Mouse (Mus musculus) right cerebral cortex, postnatal 36 days (tissue): ENCODE data around the gene S100a3.

Experiments used
- DNase-seq, 2 experiments: peaks; one replicate each; pipeline ENCODE4 v3.0.0; 2022; ENCODE audit warnings: low spot score in 2 of 2, mixed read lengths in 1 of 2

S100a3 gene

DNA sequence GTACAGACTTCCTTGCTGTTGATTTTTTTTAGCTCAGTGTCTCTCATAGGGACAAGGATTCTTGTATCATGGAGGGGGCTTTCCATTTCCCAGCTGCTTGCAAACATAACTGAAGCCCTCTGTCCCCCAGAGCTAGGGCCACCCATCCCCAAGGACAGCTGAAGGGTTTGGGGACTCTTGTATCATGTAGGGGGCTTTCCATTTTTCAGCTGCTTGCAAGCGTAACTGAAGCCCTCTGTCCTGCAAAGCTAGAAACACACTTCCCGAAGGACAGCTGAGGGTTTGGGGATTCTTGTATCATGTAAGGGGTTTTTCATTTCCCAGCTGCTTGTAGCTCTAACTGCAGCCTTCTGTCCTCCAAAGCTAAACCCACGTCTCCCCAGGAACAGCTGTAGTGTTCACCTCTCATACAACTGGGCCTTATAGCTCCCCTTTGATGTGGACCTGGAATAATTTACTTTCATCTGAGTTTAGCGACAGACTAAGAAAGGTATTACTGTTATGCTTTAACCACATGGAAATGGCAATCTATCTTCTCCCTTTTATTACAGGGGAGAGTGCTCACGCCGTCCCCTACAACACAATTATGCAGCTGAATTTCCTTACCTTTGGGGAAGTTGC lies at the start of gene S100a3:
S100a3 (plus strand) TSS at position 571 of the 621 bp plus-strand sequence.
- no peak for DNase-seq

DNA sequence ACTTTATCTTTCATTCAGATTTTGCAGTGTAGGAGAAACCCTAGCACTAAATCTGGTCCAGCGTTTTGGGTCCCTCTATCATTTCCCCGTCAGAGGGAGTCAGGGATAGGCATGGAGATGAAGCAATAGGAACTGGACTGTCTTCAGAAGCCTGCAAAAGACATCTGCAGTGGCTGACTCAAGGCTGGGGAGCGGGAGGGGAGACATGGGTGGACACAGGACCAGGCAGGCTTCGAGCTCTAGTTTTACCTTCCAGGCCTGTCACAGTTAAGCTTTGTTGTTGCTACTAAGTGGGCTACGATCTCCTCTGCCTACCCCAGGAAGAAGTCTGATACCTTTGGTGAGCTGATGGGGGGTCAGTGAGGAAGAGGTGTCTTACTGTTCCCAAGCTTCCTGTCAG lies 48.1 kb upstream of the S100a3 start:
- no peak for DNase-seq

DNA sequence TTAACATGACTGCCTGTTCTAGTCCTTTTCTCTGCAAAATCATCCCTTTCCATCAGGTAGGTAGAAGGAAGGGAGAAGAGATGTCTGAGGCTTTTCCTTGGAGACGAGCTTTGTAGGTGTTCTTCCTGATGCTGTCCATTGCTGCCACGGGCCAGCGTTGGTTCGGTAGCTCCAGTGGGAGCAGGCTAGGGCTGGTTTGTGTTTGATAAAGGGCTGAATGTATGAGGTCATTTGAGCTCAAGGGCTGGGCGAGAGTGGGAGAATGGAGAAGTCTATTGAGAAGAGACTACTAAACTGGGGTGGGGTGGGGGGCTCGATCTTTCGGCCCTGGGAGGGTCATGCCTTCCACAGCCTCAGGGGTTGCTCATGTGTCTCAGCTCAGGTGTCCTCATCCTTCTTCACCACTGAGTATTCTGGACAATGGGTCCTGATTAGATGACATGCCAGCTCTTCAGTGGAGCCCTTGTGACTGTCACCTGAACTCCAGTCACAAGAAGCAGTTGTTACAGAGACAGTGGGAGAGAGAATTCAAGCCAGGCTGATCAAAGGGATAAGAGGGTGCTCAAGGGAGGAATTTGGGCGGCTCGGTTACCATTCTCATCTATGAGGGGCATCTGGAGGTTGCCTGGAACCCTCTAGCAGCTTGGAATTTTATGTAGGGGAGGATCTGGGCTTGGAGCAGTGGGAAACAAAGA lies 47.3 kb upstream of the S100a3 start:
- DNase-seq, result no peak

DNA sequence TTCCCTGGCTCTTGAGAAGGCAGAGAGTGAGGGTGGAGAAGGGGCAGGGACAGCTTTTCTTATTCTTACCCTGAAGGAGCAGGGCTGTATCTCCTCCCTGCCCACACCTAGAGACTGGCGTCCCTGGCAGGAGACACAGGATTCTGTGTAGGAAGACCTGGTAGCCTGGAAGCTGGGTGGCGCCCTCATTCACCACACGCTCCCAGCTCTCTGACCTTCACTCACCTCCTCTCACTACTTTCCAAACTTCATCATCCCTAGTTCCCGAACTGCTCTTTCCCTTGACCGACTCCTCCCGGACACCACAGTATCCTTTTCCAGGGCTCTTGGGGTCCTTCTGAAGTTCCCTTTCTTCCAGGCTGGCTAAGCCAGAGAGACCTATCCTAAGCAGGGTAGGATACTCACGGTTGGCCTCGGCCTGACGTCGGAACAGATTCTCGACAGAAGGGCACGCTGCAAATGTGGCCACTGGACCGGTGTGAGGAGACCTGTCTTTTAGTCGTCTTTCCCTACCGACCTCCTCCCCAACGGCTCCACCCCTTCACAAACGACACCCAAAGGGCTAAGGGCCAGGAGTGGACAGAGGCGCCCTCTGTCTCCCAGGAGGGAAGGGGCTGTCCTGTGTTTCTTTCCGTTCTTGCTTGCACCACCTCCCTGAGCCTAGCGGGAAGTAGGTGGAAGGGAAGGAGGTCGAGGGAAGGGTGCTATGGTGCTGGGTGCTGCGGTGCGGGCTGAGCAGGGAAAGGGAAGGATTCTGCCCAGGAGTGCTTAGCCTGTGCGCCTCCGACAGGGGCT lies 46.4 kb upstream of the S100a3 start, which contains the start of the genes S100a1 and S100a13:
S100a1 (minus strand) TSS at position 597 of the 795 bp plus-strand sequence.
S100a13 (plus strand) TSS at position 640 of the 795 bp plus-strand sequence.
- DNase-seq, result no peak

DNA sequence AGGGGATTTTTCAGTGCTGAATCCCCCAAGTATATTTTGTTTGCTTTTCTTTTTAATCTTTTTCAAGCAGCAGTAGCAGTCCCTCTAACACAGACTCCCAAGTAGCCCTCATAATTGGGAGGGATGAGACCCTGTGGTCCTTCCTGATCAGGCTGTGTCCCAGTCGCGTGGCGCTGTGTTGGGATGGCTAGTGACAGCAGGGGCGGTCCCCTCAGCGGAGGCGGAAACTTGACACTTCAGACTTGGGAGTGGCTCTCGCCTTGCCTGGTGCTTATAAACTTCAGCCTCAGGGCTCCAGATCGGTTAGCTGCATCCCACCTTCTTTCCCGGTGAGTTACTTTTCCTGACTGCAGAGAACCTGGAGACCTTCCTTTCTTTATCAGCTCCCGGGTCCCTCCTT lies 45.7 kb upstream of the S100a3 start:
- no peak for DNase-seq

DNA sequence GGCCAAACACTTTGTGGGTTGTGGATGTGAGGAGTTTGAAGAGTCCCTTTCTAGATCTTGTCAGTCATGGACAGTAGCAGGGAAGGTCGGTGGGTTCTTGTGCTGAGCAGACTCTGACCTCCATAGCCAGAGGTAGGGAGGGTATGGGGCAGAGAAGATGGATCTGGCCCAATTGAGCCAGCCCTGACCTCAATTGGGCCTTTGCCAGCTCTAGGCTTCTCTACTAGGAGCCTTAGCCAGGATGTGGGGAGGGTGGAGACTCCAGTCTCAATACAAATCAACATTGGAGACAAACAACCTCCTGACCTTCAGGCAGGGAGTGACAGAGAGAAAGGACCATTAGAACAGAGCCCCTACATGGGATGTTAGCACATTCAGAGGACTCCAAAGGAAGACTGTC lies 45.1 kb upstream of the S100a3 start:
- DNase-seq, result no peak

DNA sequence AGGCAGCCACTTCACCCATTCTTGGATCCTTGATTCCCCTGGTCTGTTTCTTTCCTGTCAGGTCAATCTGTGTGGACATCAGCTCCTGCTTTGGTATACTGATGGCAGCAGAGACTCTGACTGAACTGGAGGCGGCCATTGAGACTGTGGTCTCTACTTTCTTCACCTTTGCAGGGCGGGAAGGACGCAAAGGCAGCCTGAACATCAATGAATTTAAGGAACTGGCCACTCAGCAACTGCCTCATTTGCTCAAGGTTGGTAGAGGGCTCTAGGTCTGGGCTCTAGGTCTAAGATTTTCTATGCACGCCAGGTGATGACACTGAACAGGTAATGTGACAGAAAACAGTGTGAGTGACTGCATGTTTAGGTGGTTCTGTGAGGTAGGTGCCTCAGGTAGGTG lies 44.6 kb upstream of the S100a3 start:
- no peak for DNase-seq

DNA sequence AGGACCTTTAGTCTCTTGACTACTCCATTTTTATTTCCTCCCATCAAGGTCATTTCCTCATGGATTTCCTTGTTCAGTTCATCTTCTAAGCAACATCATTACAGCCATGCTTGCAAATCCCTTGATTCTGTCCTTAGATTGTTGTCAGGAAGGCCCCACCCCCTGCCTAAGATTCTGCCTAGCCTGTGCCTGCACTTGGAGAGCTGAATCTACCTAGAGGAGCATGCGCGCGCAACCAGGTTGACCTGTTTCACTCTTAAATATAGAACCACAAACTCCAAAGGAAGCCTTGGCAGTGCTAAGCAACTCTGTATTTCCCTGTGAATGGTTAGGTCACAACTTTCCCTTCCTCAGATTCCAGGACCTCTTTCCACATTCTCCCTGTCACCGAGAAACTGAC lies 42.7 kb upstream of the S100a3 start:
- DNase-seq, result no peak

DNA sequence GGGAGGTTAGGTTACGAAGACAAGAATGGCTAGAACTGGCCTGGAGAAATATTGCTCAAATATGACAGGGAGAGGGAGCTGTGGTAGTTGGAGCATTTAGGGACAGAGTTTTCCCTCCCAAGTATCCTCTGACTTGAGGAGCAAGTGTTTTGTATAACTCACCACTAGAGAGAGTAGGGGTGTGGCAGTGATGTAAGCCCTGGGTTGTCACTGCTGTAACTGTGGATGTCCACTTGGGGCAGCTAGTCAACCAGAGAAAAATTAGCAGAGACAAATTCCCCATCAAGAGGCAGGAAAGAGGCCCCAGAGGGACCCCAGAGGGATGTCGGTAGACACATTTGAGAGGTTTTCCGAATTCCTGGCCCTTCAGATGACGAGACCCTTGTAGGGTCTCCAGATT lies 35.0 kb upstream of the S100a3 start:
- peak in 1 of 2 experiments; percentile 45 for DNase-seq

DNA sequence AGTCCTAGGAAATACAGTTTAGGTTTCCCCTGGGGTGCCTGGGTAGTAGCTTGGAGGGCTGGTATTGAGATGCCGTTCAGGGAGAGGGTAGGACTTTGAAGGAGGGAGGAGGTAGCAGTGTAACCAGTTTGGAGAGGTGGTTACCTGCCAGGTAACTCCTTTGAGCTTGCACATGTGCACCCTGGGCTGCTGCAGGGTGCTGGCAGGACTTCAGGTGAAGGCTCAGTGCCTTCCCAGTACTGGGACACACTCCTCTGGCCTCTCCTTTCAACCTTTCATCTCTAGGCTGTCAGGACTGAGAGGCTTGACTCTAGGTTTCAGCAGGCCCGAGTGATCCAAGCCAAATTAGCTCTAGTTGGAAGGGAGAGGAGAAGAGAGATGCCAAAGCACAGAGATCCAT lies 34.3 kb upstream of the S100a3 start:
- no peak for DNase-seq

DNA sequence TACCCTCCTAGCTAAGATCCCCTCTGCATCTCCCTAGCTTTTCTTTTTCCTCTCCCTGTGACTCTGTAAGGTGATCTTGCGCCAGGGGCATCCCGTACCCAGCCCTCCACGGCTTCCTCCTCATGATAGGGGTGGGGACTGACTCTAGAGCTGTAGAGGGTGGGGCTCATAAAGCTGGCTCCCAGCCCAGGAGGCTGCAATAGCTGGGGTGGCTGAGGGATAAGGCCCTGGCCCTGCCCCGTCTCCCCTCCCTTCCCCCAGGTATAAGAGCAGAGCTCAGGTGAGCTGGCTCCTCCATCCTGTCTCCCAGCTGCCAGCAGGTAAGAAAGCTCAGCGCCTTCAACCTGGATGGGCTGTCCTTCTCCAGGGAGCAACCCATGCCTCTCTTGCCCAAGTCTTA lies 33.8 kb upstream of the S100a3 start, which contains the start of gene S100a14:
S100a14 (plus strand) TSS at position 277 of the 400 bp plus-strand sequence.
- no peak for DNase-seq

DNA sequence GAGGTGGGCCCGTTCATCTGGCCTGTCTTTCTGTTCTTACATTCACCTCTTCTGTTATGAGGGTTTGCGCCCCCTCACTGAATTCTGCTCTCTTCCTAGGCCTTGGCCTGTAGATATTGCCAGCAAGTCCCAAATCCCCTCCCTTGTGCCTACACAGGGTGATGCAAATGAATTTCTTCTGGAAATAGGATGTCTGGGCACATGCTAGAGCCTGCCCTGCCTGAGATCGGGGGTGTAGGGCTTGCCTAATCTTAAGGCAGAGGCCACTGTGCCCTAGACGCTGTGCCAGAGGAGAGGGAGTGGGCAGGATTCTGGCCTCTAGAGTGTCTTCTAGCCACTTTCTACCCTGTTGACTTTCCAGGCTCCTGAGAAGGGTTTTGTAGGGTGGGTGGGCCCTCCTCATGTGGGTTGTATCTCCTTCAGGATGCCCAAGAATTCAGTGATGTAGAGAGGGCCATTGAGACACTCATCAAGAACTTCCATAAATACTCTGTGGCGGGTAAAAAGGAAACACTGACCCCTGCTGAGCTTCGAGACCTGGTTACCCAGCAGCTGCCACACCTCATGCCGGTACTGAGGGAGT lies 33.0 kb upstream of the S100a3 start:
- no peak for DNase-seq

DNA sequence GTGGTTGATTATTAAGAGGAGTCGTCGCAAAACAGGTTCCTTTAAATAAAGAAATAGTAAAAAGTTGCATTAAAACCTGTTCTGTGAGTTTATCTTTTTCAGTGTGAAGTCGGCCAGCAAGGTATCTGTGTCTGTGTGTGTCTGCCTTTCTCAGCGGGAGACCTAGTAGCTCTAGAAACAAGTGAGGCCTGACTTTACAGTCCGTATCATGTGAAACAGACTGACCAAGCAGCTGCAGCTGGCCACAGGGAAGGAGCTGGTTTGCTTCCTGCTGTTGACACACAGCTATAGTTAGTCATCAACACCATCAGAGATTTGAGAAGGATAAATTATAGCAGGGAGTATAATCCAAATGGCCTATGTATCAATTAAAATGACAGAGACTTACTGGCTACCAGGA lies 28.7 kb upstream of the S100a3 start:
- no peak for DNase-seq

DNA sequence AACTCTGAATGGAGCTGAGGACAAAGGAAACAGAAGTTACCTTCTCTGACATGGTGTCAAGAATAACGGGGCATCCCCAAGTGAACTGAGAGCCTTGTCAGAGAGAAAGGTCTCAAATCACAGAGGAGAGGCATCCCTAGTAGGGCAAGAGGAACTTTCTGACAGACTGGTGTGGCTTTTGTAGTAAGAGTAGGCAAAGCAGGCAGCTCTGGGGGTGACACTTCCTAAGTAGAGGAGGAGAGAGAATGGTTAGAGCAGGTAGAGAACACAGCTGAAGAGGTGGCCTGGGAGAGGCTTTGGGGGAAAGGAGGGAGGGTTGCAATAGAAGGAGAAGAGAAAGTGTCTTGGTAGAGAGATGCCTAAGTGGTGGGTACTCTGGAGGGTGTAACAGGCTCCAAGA lies 24.9 kb upstream of the S100a3 start:
- no peak for DNase-seq

DNA sequence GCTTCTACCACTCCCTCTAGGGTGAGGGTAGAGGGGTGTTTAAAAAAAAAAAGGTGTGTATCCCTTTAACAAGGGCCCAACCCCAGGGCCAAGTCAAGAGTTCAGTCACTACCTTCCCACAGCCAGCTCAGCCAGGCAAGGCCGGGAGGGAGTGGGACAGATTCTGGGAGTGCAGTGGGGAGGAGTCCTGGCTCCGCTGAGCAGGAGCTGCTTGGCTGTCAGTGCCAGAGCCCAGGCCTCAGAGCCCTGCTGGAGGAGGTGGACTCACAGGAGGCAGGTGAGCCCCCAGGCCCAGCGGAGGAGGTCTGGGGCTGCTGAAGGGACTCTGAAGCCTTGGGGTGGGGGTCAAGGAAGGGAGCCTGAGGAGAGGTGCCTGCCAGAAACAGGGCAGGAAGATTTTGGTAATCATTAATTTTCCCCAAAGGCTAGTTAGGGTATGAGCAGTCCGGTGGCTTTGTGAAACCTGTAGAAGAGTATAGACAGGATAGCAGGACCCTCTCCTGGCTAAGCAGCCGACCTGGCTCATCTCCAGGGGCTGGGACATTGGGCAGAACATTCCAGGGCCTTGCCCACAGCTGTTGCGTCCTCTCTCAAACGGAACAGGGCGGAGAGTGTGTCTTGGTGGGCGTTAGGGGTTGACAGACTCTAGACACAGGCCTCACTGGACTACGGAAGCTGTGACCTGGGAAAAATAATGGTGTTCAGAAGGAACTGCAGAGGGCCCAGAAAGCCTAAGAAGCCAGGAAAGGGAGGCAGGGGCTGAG lies 23.1 kb upstream of the S100a3 start, which contains the start of gene S100a16:
S100a16 (plus strand) TSS at position 114 of the 764 bp plus-strand sequence.
- DNase-seq, result no peak

DNA sequence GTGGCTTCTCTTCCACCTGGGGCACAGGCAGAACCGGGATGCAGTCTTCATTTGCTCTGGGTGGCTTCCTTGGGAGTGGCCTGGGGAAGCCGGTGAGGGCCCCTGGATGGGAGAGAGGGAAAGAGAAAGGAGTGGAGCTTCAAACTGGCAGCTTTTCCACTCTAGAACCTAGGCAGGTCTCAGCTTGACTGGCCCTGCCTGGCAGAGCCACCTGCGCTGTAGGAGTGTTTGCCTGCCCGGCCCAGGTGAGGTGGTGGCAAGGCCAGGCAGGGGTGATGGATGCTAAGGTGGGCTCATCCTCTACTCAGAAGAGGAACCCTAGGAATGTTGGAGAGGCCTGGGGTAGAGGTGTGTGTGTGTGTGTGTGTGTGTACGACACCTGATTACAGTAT lies 22.5 kb upstream of the S100a3 start:
- DNase-seq, result no peak

DNA sequence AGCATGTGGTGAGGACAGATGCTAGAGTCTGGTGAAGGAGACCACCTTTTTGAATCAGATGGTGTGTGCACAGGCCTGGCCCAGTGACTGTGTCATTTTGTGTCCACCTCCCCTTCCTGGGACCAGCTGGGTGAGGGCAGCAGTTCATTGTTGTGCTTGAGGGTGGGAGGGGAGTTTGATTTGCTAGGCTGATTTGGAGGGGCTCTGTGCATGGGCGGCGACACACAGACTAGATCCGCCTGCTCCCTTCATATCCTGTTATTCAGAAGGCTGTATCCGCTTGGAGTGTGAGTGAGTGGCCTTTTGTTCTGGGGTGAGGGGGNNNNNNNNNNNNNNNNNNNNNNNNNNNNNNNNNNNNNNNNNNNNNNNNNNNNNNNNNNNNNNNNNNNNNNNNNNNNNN lies 19.5 kb upstream of the S100a3 start:
- DNase-seq, result no peak

DNA sequence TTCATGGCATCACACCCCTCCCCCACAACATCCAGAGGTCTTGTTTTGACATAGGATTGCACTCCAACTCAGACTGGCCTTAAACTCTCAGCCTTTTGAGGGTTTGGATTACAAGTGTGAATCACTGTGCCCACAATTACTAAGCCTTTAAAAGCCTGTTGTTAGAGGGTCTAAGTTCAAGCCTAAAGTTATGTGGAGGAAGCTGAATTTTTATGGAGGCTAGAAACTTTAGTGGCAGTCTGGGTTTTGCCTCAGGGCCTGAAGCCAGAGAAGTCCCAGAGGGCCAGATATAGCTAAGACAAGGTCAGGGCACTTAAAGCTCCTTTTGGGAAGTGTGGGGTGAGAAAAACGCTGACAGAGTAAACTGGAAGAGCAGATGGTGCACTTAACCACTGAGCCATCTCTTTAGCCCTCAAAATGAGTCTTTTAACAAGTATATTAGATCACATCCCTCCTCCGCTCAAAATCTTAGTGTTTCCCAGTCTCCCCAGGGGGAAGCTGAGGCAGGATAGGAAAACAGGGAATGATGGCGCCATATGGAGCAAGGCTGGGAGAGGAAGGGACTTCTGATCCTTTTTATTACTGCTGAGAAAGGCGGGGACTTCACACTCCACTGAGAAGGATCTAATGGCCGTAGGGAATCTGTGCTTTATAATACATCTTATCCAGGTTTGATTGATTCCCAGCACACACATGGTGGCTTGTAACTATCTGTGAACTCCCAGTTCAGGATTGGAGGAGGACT lies 10.5 kb upstream of the S100a3 start:
- no peak for DNase-seq

DNA sequence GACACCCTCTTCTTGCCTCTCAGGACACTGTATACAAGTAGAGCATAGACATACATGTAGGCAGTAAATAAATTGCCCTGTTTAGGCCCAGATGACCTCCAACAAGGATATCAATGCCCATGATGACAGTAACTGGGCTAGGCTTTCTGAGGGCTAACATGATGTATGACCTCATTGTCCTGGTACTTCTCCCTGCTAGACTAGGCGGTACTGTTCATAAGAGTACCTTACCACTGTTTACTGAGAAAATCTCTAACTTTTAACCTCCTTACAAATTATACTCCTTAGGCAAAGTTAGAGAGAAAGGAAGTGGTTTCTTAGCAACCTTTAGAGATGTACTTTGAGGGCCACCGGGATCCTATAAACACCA lies 10.0 kb upstream of the S100a3 start:
- no peak for DNase-seq

DNA sequence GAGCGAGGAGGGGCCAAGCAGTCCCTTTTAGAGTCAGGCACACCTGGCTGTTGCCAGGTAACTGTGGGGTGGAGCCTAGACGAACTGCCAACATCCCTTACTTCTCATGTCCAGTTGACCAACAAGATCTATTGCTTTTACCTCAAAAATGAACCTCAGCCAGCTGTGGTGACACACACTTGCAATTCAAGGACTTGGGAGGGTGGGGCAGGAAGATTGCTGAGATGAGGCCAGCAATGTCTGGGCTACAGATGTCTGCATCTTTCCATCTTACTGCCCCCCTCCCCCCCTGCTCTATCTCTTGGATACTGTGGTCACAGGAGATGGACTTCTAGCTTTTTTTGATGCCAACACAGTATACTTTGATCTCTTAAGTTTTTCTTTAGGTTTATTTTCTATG lies 8.1 kb upstream of the S100a3 start:
- no peak for DNase-seq

DNA sequence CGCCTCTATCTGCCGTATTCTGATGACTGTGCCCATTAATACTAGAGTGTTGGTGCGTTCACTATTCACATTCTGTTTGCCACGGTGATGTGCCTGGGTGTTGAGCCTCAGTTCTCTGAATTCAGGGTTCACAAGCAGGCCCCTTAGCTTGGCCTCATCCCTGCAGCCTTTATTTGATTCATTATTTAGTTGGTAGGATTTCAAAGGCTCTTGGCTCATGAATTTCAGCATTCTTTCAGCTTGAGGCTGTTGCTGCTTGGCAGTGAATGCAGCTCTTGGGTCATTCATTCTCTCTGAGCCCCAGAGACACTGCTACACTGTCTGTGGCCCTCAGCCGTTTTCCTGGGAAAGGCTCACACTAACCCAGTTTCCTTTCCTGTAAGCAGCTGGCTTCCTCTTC lies 4.4 kb upstream of the S100a3 start:
- peak; percentile 22 to 45 for DNase-seq
